Mouse (Mus musculus): ENCODE results near the gene Polq. TPM values are rescaled to one million over a fixed set of nuclear protein-coding genes. Genes with fewer than 3 reads are reported as not detected.

The Polq gene
- polyA plus RNA-seq (2015; fragmentation: Illumina TruSeq; extraction: RNeasy Lipid Tissue Mini Kit (QIAGEN cat#74804); ENCODE audit: insufficient read depth, low replicate concordance) = 8.0 TPM

DNA sequence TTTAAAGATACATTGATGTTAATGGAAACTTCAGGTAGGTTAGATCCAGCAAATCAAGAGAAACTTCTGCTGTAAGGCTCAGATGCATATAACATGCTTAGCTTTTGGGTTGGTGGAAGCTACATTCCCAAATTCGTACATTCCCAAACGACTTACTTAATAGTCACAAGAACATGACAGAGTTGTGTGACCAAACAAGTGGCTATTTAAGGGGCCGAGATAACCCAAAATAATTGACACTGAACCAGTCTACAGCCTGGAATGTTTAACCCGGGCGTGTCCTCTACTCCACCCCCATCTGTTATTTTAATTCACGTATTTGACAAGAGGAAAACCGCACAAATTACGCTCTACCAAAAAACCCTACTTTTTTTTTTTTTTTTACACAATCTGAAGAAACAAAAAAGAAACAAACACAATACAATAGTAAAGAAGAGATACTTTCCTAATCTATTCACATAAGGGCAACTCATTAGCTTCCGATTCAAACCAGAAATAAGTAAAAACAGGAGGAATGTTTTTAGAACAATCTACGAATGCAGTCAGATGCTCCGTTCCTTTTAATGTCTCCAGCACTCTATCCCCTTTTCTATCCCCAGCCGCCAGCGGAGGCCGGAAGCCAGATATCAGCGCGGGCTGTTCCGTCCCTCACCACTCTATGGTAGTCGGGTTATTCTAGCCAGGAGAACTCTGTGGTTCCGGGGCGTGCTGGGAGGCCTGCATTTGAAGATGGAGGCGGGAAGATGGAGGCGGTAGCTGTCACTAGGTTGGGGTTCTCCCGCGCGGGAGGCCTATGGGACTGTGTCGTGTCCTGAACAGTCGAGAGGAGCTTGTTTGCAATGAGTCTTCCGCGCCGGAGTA, at the start of gene Polq:
Gene Polq (plus strand): TSS at position 726 of the 861 bp plus-strand sequence.

GRCm38 (mm10) chr16:36989999-36990625, 21.5 kb upstream of the Polq start, which contains the start of gene Fbxo40:
Gene Fbxo40, minus strand, starts transcription at chr16:36990467.

Other genes starting within 250 kb of the Polq start
- 35.8 TPM for gene Slc15a2, start 226.8 kb upstream of the Polq start, polyA plus RNA-seq (2015; fragmentation: Illumina TruSeq; extraction: RNeasy Lipid Tissue Mini Kit (QIAGEN cat#74804); ENCODE audit: insufficient read depth, low replicate concordance)
- 22.3 TPM for gene Iqcb1, start 183.4 kb upstream of the Polq start, polyA plus RNA-seq (2015; fragmentation: Illumina TruSeq; extraction: RNeasy Lipid Tissue Mini Kit (QIAGEN cat#74804); ENCODE audit: insufficient read depth, low replicate concordance)
- gene Eaf2, start 136.8 kb upstream of the Polq start, polyA plus RNA-seq (2015; fragmentation: Illumina TruSeq; extraction: RNeasy Lipid Tissue Mini Kit (QIAGEN cat#74804); ENCODE audit: insufficient read depth, low replicate concordance) = 14.8 TPM
- 35.9 TPM for gene Golgb1, start 136.6 kb upstream of the Polq start, polyA plus RNA-seq (2015; fragmentation: Illumina TruSeq; extraction: RNeasy Lipid Tissue Mini Kit (QIAGEN cat#74804); ENCODE audit: insufficient read depth, low replicate concordance)
- gene Hcls1, start 76.8 kb upstream of the Polq start, polyA plus RNA-seq (2015; fragmentation: Illumina TruSeq; extraction: RNeasy Lipid Tissue Mini Kit (QIAGEN cat#74804); ENCODE audit: insufficient read depth, low replicate concordance) = 236 TPM
- gene Fbxo40, start 21.3 kb upstream of the Polq start, polyA plus RNA-seq (2015; fragmentation: Illumina TruSeq; extraction: RNeasy Lipid Tissue Mini Kit (QIAGEN cat#74804); ENCODE audit: insufficient read depth, low replicate concordance) = 0.44 TPM

Data from spleen, adult 10 weeks (tissue).